Mouse (Mus musculus) liver, embryonic 16.5 days (tissue): ENCODE measurements around the gene Ubash3a. TPM values are rescaled to one million over a fixed set of nuclear protein-coding genes. Genes with fewer than 3 reads are reported as not detected.

ENCODE experiments used
- ATAC-seq: fragments of 200-750 bp; cut with Nextera tagmentation; 2 replicates; pipeline ENCODE4 v1.8.0; 2017; ENCODE audit warnings: low read depth, mild to moderate bottlenecking, moderate number of reproducible peaks, moderate library complexity
- H3K27ac ChIP-seq: fragments of 300-500 bp; sonication (generic); 2 replicates; pipeline ENCODE4 v1.5.1; 2014; ENCODE audit warnings: mild to moderate bottlenecking, low read length
- H3K27me3 ChIP-seq: fragments of 300-500 bp; sonication (generic); 2 replicates; pipeline ENCODE4 v1.6.1; 2014; ENCODE audit warnings: low read depth, low read length, mixed read lengths; ENCODE audit not compliant: control insufficient read depth, insufficient read depth
- H3K36me3 ChIP-seq: fragments of 300-500 bp; sonication (generic); 2 replicates; pipeline ENCODE4 v1.6.1; 2014; ENCODE audit warnings: mild to moderate bottlenecking; ENCODE audit not compliant: control insufficient read depth, insufficient read depth
- H3K4me1 ChIP-seq: fragments of 300-500 bp; sonication (generic); 2 replicates; pipeline ENCODE4 v1.6.1; 2014; ENCODE audit warnings: low read depth, low read length, mixed read lengths; ENCODE audit not compliant: control insufficient read depth
- H3K4me2 ChIP-seq: fragments of 300-500 bp; sonication (generic); 2 replicates; pipeline ENCODE4 v1.6.1; 2014; ENCODE audit warnings: low read depth, low read length, mixed read lengths
- H3K4me3 ChIP-seq: fragments of 300-500 bp; sonication (generic); 2 replicates; pipeline ENCODE4 v1.5.1; 2014; ENCODE audit warnings: low read depth, mild to moderate bottlenecking, low read length
- H3K9ac ChIP-seq: fragments of 300-500 bp; sonication (generic); 2 replicates; pipeline ENCODE4 v1.6.1; 2014; ENCODE audit warnings: low read depth, low read length
- H3K9me3 ChIP-seq: fragments of 300-500 bp; sonication (generic); replicated peaks from 2 replicates; pipeline ENCODE4 v1.6.1; 2016; ENCODE audit warnings: low read length; ENCODE audit not compliant: control insufficient read depth
- WGBS: fragments of 180-500 bp; shearing (Covaris S2); extraction: QIAGEN DNeasy Blood & Tissue Kit; methylation state at CpG from one replicate; pipeline ENCODE4 v1.1.7; 2014; ENCODE audit not compliant: insufficient replicate concordance; 5-methylcytosine and 5-hydroxymethylcytosine counted together
- polyA plus RNA-seq: library from polyadenylated mRNA; unstranded; fragments of >200 nt; fragmentation: Nextera tagmentation; extraction: Ambion mirVana; gene quantifications from 2 replicates; pipeline ENCODE4 v1.2.1, GENCODE M21; 2015

Gene Ubash3a
- polyA plus RNA-seq: 6.3 and 8.2 TPM in 2 replicates

- Histone ChIP-seq H3K9ac (peak within 1 kb of the TSS; percentile 35), H3K9me3 (no peaks in the 10 kb centered on the region), H3K4me1 (peaks cover 28% of the 10 kb centered on the region), H3K36me3 (no peaks in the 10 kb centered on the region), H3K27me3 (no peaks in the 10 kb centered on the region), H3K4me3 (peak within 1 kb of the TSS; percentile 54), H3K27ac (peak within 1 kb of the TSS; percentile 43), H3K4me2 (peak within 1 kb of the TSS; percentile 57)
- WGBS: 8% methylated on average over 12 of the region's 12 CpGs
- peak; percentile 69 for ATAC-seq
These were observed at the start of gene Ubash3a for GRCm38 (mm10) chr17:31207771-31208334. Ubash3a (plus strand) TSS chr17:31207873.

DNA sequence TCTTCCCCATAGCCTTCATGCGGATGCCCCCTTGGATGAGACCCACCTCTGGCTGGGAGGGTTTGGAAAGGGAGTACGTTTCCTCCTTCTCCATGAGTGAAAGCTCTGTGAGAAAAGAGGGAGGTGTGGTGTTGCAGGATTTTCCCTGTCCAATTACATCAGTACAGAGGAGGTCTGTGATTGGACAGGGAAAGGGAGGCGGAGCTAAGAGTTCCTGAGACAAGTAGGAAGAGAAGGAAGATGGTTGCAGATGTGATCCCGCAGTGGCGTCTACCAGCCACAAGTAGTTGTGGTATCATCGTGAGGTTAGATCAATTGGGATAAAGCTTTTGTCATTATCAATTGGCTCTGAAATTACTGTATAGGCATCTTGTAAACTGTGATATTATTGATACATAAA, 49.8 kb upstream of the Ubash3a start:
- WGBS: 79% methylated on average over 6 of the region's 6 CpGs
- ATAC-seq: no peak
- H3K4me3 ChIP-seq: no peak overlapping the region

DNA sequence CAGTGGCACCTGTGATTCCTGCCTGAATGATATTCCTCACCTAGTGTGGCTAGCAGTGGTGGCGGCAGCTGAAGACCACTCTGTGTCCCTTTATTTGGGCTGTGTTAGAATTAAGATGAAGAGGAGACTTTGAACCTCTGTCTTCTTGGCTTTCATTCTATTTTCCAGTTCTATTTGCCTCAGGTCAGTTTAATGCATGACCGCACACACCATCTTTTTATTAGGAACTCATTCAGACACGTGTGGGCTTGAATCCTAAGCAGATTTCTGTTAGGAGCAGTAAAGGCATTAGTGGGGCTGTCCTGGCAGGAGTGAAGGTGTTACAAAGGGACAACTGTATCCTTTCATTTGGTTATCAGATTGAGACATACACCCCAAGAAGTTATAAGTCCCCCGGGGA, 47.4 kb upstream of the Ubash3a start:
- no peak overlapping the region for H3K27ac ChIP-seq
- H3K9me3 ChIP-seq: no peaks in the 10 kb centered on the region
- H3K27me3 ChIP-seq: no peaks in the 10 kb centered on the region
- no peak overlapping the region for H3K4me3 ChIP-seq
- no peak overlapping the region for H3K4me2 ChIP-seq
- no peaks in the 10 kb centered on the region for H3K4me1 ChIP-seq
- ATAC-seq: no peak
- H3K36me3 ChIP-seq: no peaks in the 10 kb centered on the region
- no peak overlapping the region for H3K9ac ChIP-seq
- 70% methylated on average over 4 of the region's 4 CpGs for WGBS

More for the DNA sequence above, 49.8 kb upstream of the Ubash3a start:
- Histone ChIP-seq H3K9me3 (no peaks in the 10 kb centered on the region), H3K36me3 (no peaks in the 10 kb centered on the region), H3K4me1 (no peaks in the 10 kb centered on the region; the same call in 1 of the 2 replicates), H3K4me2 (no peak overlapping the region), H3K9ac (no peak overlapping the region), H3K27ac (no peak overlapping the region), H3K27me3 (no peaks in the 10 kb centered on the region)

- no peak for ATAC-seq
- no peak overlapping the region for H3K9ac ChIP-seq
- H3K9me3 ChIP-seq: no peaks in the 10 kb centered on the region
- no peaks in the 10 kb centered on the region for H3K36me3 ChIP-seq
- WGBS: 50% methylated on average over 12 of the region's 12 CpGs
- H3K27me3 ChIP-seq: no peaks in the 10 kb centered on the region
- no peak overlapping the region for H3K4me2 ChIP-seq
- H3K27ac ChIP-seq: no peak overlapping the region
- H3K4me3 ChIP-seq: no peak overlapping the region
- H3K4me1 ChIP-seq: no peaks in the 10 kb centered on the region
These were observed 45.1 kb upstream of the Ubash3a start for GRCm38 (mm10) chr17:31162607-31163006.

- Histone ChIP-seq H3K27me3 (no peaks in the 10 kb centered on the region), H3K4me2 (no peak overlapping the region), H3K9ac (no peak overlapping the region), H3K9me3 (no peaks in the 10 kb centered on the region), H3K36me3 (no peaks in the 10 kb centered on the region), H3K4me1 (no peaks in the 10 kb centered on the region), H3K27ac (no peak overlapping the region), H3K4me3 (no peak overlapping the region)
- WGBS: 60% methylated on average over 2 of the region's 2 CpGs
- no peak for ATAC-seq
These were observed 43.9 kb upstream of the Ubash3a start for GRCm38 (mm10) chr17:31163821-31164220.

GRCm38 (mm10) chr17:31165127-31165526, 42.5 kb upstream of the Ubash3a start, which contains the start of gene Tff1:
Tff1 (minus strand) TSS chr17:31165277.
- Histone ChIP-seq H3K9ac (no peak within 1 kb of the TSS), H3K9me3 (no peaks in the 10 kb centered on the region), H3K4me3 (no peak within 1 kb of the TSS), H3K4me2 (no peak within 1 kb of the TSS), H3K27me3 (no peaks in the 10 kb centered on the region), H3K4me1 (no peaks in the 10 kb centered on the region), H3K36me3 (no peaks in the 10 kb centered on the region), H3K27ac (no peak within 1 kb of the TSS)
- no peak for ATAC-seq
- 55% methylated on average over 6 of the region's 6 CpGs for WGBS

DNA sequence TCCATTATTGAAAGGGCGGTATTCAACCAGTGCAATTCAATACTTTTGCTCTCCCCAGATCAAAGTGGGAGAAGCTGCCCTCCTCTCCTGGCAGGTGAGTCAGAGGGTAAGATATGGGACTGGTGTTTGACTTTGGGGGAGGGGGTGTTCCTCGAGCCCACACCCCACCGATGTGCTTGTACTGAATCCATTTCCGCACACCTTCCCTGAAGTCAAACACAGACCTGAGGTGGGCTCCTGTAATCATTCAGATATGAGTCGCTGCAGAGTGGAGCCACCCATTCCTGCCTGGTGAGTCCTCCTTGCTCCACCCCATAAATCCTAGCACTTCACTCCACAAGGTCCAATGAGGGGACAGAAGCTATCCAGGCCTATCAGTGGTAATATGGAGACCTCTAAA, 37.9 kb upstream of the Ubash3a start:
- H3K4me3 ChIP-seq: no peak overlapping the region
- no peaks in the 10 kb centered on the region for H3K36me3 ChIP-seq
- no peak overlapping the region for H3K4me2 ChIP-seq
- H3K4me1 ChIP-seq: no peaks in the 10 kb centered on the region
- H3K27ac ChIP-seq: no peak overlapping the region
- WGBS: 66% methylated on average over 5 of the region's 5 CpGs
- no peak overlapping the region for H3K9ac ChIP-seq
- H3K27me3 ChIP-seq: no peaks in the 10 kb centered on the region
- no peak for ATAC-seq
- no peaks in the 10 kb centered on the region for H3K9me3 ChIP-seq

GRCm38 (mm10) chr17:31176321-31176720, 31.4 kb upstream of the Ubash3a start:
- 40% methylated on average over 4 of the region's 4 CpGs for WGBS
- no peak overlapping the region for H3K9ac ChIP-seq
- no peak overlapping the region for H3K4me2 ChIP-seq
- no peaks in the 10 kb centered on the region for H3K27me3 ChIP-seq
- ATAC-seq: no peak
- H3K36me3 ChIP-seq: no peaks in the 10 kb centered on the region
- no peaks in the 10 kb centered on the region for H3K4me1 ChIP-seq
- H3K4me3 ChIP-seq: no peak overlapping the region
- H3K27ac ChIP-seq: no peak overlapping the region
- H3K9me3 ChIP-seq: no peaks in the 10 kb centered on the region

GRCm38 (mm10) chr17:31181490-31181889, 26.2 kb upstream of the Ubash3a start:
- Histone ChIP-seq H3K4me1 (peaks cover 2% of the 10 kb centered on the region), H3K27me3 (no peaks in the 10 kb centered on the region), H3K4me3 (no peak overlapping the region), H3K9me3 (no peaks in the 10 kb centered on the region), H3K9ac (no peak overlapping the region), H3K36me3 (no peaks in the 10 kb centered on the region), H3K27ac (no peak overlapping the region), H3K4me2 (no peak overlapping the region)
- 50% methylated on average over 4 of the region's 4 CpGs for WGBS
- ATAC-seq: no peak
